Mouse (Mus musculus): ENCODE results near the gene Srrm4. TPM values are rescaled to one million over a fixed set of nuclear protein-coding genes. Genes with fewer than 3 reads are reported as not detected.

Srrm4 gene
- polyA plus RNA-seq, 1 experiment: not detected

DNA sequence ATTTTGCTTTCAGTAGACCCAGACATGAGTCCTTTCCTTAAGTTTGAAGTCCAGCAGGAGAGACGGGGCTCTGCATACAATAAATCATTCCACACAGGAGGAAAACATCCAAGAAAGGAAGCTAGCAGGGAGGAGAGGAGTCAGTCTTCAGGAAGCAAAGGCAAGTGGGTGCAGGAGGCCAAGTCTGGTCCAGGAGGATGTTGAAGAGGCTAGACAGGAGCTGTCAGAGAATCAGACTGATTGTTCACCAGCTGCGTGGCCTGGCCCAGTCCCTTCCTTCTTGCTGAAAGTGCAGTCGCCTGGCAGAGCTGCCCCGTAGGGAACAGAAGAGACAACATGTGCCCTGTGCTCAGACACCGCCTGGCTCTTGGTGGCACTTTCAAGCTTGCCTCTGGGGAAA is 100.8 kb downstream of the Srrm4 start:
- peak overlapping the region; percentile 82; the same call in 1 of the 2 replicates for H3K27ac ChIP-seq (ENCODE audit: insufficient read depth, low read depth, low read length)

DNA sequence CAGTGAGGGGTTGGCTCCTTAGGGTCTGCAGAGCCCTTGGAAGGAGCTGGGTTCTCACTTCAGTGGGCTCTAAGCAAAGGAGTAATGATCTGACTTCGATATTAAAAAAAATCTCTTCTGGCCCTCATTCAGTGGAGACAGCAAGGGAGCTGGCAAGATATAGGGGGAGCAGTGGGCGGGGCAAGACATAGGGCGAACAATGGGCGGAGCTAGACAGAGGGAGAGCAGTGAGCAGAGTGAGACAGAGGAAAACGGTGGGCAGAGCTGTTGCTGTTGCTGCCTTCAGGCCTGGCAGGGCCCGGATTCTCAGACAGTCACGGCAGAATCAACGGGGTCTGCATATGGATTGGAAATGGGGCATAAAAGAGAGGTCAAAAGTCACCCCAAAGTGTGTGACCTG is 102.0 kb downstream of the Srrm4 start:
- WGBS: 46% methylated on average over 8 of the region's 8 CpGs
- Histone ChIP-seq H3K4me1 (ENCODE audit: control insufficient read depth, insufficient read depth, low read length) (peaks cover 63% of the 10 kb centered on the region), H3K4me3 (ENCODE audit: insufficient read depth, low read depth, low read length) (no peak overlapping the region), H3K27ac (ENCODE audit: insufficient read depth, low read depth, low read length) (no peak overlapping the region)
- TF ChIP-seq CTCF (IDR thresholded peaks at IDR 0.05; ENCODE audit: insufficient read depth, low read depth, low read length) (no peak), POLR2A (IDR thresholded peaks at IDR 0.05; ENCODE audit: insufficient read depth, low read depth, low read length) (no peak)

More for the DNA sequence above, 100.8 kb downstream of the Srrm4 start:
- no peak overlapping the region for H3K4me3 ChIP-seq (ENCODE audit: insufficient read depth, low read depth, low read length)
- 46% methylated on average over 5 of the region's 5 CpGs for WGBS
- TF ChIP-seq POLR2A (IDR thresholded peaks at IDR 0.05; ENCODE audit: insufficient read depth, low read depth, low read length) (no peak), CTCF (IDR thresholded peaks at IDR 0.05; ENCODE audit: insufficient read depth, low read depth, low read length) (no peak)
- H3K4me1 ChIP-seq (ENCODE audit: control insufficient read depth, insufficient read depth, low read length): peaks cover 60% of the 10 kb centered on the region

DNA sequence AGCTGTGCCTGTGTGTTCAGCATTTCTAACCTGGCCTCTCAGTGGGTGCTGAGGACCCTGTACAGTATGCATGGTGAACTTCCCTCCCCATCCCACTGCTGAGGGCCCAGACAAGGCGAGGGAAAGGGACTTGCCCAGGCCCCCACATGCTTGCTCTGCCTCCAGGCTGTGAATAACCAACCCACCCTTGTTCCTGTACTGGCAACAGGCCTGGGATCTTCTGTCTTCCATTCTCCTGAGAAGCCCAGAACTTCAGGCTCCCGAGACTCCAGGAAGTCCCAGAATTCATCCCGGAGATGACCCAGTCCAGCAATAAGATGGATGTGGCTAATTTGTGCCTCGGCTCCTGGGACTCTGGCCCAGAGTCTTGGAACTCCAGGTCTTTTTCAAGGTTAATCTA is 105.5 kb downstream of the Srrm4 start:
- Histone ChIP-seq H3K27ac (ENCODE audit: insufficient read depth, low read depth, low read length) (no peak overlapping the region), H3K4me3 (ENCODE audit: insufficient read depth, low read depth, low read length) (no peak overlapping the region), H3K4me1 (ENCODE audit: control insufficient read depth, insufficient read depth, low read length) (peaks cover 50% of the 10 kb centered on the region)
- TF ChIP-seq CTCF (IDR thresholded peaks at IDR 0.05; ENCODE audit: insufficient read depth, low read depth, low read length) (no peak), POLR2A (IDR thresholded peaks at IDR 0.05; ENCODE audit: insufficient read depth, low read depth, low read length) (no peak)
- WGBS: 70% methylated on average over 4 of the region's 4 CpGs

DNA sequence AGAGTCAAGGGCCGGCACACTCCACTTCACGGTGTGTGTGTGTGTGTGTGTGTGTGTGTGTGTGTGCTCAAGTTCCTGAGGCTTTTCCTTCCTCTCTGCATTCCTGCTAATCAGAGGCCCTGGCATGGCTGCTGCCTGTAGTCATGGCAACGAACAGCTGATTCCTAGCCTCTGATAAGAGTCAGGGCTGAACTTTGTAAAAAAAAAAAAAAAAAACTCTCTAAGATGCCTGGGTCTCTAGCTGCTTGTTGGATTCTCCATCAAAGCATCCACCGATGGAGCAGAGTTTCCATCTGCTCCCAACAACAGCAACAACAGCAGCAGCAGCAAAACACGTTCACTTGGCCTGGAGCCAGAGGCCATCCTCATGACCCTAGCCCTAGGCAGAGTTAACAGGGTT is 106.5 kb downstream of the Srrm4 start:
- H3K4me3 ChIP-seq (ENCODE audit: insufficient read depth, low read depth, low read length): no peak overlapping the region
- no peak for TF ChIP-seq POLR2A (IDR thresholded peaks at IDR 0.05; ENCODE audit: insufficient read depth, low read depth, low read length)
- TF ChIP-seq CTCF (IDR thresholded peaks at IDR 0.05; ENCODE audit: insufficient read depth, low read depth, low read length): no peak
- H3K4me1 ChIP-seq (ENCODE audit: control insufficient read depth, insufficient read depth, low read length): peaks cover 42% of the 10 kb centered on the region
- WGBS: 8% methylated on average over 5 of the region's 5 CpGs
- H3K27ac ChIP-seq (ENCODE audit: insufficient read depth, low read depth, low read length): no peak overlapping the region

DNA sequence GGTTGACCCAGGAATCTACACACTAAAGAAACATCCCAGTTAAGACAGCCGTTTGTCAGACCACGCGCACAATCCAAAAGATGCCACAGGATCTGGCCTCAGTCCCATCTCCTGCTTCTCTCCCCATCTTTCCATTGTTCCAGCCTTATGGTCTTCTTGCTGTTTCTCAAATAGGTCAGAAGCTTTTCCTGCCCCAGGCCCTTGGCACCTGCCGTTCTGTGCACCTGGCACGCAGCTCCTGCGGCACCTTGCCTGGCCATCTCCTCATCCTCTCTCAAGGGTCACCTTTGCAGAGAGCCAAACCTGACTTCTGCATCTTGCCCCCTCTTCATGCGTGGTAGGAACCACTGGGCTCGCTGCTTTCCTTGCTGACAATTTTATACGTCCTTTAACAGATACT is 107.4 kb downstream of the Srrm4 start:
- 86% methylated on average over 9 of the region's 9 CpGs for WGBS
- H3K27ac ChIP-seq (ENCODE audit: insufficient read depth, low read depth, low read length): no peak overlapping the region
- TF ChIP-seq CTCF (IDR thresholded peaks at IDR 0.05; ENCODE audit: insufficient read depth, low read depth, low read length) (no peak), POLR2A (IDR thresholded peaks at IDR 0.05; ENCODE audit: insufficient read depth, low read depth, low read length) (no peak)
- H3K4me1 ChIP-seq (ENCODE audit: control insufficient read depth, insufficient read depth, low read length): peaks cover 37% of the 10 kb centered on the region
- H3K4me3 ChIP-seq (ENCODE audit: insufficient read depth, low read depth, low read length): no peak overlapping the region

DNA sequence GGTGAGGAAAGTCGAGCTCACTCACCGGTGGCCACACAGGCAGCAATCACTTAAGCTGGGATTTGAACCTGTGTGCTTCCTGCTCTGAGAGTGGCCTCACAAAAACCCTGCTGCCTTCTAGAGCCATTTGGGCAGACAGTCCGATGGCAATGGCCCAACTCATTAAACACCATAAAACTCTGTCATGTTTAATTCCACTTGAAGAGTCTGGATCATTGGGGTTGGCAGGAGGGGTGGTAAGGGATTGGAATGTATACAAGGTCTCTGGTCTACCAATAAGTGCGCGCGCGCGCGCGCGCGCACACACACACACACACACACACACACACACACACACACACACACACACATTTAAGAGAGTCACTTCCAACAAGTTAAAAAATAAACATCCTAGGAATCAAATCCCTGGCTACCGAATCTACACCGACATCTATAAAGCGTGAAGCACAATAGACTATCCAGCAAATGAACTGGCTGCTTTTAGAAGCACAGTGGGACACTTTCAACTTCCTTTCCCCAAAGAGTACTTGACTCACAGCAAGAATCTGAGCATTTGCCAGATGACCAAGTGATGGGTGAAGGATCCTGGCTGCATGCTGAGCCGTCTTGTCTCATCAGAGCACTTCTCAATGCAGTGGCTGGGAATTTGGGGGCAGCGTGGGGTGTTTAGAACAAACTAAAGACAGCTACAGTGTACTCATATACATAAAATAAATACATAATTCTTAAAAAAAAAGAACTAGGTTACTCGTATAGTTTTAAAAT is 112.8 kb downstream of the Srrm4 start:
- H3K4me3 ChIP-seq (ENCODE audit: insufficient read depth, low read depth, low read length): no peak overlapping the region
- TF ChIP-seq CTCF (IDR thresholded peaks at IDR 0.05; ENCODE audit: insufficient read depth, low read depth, low read length) (no peak), POLR2A (IDR thresholded peaks at IDR 0.05; ENCODE audit: insufficient read depth, low read depth, low read length) (no peak)
- WGBS: 73% methylated on average over 18 of the region's 18 CpGs
- H3K4me1 ChIP-seq (ENCODE audit: control insufficient read depth, insufficient read depth, low read length): peaks cover 8% of the 10 kb centered on the region; the same call in 1 of the 2 replicates
- H3K27ac ChIP-seq (ENCODE audit: insufficient read depth, low read depth, low read length): no peak overlapping the region

DNA sequence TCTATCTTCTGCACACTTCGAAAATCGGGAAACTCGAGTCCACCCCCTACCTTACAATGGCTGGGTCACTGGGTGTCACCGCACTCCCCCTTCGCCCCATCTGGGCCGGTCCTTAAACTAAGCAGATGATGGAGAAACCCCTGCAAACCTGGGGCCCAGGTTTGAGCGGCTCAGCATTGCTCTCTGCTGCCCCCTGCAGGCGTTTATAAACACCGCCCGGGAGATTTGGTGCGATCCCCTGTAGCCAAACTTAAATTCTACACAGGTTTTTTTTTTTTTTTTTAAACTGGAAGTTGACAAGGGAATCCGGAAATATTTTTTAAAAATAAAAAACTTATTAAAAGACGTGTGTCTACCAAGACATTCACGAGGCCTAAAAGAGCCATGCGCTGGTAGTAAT is 115.6 kb downstream of the Srrm4 start:
- H3K4me1 ChIP-seq (ENCODE audit: control insufficient read depth, insufficient read depth, low read length): no peaks in the 10 kb centered on the region; the same call in 1 of the 2 replicates
- no peak overlapping the region for H3K27ac ChIP-seq (ENCODE audit: insufficient read depth, low read depth, low read length)
- TF ChIP-seq POLR2A (IDR thresholded peaks at IDR 0.05; ENCODE audit: insufficient read depth, low read depth, low read length) (no peak), CTCF (IDR thresholded peaks at IDR 0.05; ENCODE audit: insufficient read depth, low read depth, low read length) (peak; percentile 83)
- WGBS: 19% methylated on average over 15 of the region's 15 CpGs
- H3K4me3 ChIP-seq (ENCODE audit: insufficient read depth, low read depth, low read length): no peak overlapping the region

DNA sequence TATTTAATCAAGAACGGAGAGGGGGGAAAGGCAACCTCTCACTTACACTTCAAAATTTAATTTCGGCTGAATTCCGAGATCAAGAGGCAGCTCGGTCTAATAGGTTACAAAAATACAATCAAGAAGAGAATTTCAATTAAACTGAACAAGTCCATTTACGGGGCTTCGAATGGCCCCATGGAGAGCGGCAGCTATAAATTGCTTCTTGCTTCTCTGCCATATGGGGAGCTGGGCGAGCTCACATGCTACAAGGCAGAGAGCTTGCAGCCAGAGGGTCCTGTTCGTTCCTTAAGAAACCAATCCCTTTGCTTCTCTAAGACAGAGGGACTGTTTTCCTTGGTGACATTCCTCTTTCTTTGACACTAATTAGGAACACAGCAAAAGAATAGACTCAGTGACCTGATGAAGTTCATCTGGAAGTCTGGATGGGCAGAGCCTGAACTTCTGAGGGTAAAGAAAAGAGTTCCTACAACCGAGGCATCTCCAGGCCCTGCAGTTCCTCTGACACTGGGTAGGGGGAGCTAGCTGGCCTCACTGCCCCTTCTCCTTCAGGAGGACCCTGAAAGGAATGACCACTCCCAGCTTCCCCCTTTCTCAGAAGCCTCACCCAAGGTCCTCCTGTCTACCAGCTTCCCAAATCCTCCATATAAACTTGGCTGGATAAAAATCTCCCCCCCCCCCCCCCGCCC is 130.1 kb downstream of the Srrm4 start:
- TF ChIP-seq POLR2A (IDR thresholded peaks at IDR 0.05; ENCODE audit: insufficient read depth, low read depth, low read length) (no peak), CTCF (IDR thresholded peaks at IDR 0.05; ENCODE audit: insufficient read depth, low read depth, low read length) (peak; percentile 39; the same call in 1 of the 2 replicates)
- 56% methylated on average over 11 of the region's 11 CpGs for WGBS
- no peak overlapping the region for H3K4me3 ChIP-seq (ENCODE audit: insufficient read depth, low read depth, low read length)

DNA sequence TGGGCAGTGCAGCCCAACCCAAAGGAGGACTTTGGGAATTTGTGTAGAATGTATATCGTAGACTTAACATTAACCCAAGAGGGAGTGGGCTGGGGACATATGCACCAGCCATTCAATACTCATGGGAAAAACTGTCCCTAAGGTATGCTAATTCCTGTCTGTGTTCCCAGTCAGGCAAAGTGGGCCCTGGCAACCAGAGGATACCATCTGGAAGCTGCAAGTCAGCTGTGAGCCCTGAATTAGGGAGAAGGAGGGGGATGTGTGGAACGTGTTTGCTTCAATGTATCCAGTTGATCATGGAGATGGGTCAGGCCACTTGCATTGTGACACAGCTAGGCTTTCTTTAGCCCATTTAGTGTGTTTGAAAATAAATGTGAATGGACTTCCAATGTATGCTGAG is 131.6 kb downstream of the Srrm4 start:
- no peak for TF ChIP-seq POLR2A (IDR thresholded peaks at IDR 0.05; ENCODE audit: insufficient read depth, low read depth, low read length)
- TF ChIP-seq CTCF (IDR thresholded peaks at IDR 0.05; ENCODE audit: insufficient read depth, low read depth, low read length): no peak
- H3K27ac ChIP-seq (ENCODE audit: insufficient read depth, low read depth, low read length): no peak overlapping the region
- H3K4me3 ChIP-seq (ENCODE audit: insufficient read depth, low read depth, low read length): no peak overlapping the region
- no peaks in the 10 kb centered on the region for H3K4me1 ChIP-seq (ENCODE audit: control insufficient read depth, insufficient read depth, low read length)
- WGBS: 67% methylated on average over 2 of the region's 2 CpGs

More for the DNA sequence above, 130.1 kb downstream of the Srrm4 start:
- H3K4me1 ChIP-seq (ENCODE audit: control insufficient read depth, insufficient read depth, low read length): no peaks in the 10 kb centered on the region
- no peak overlapping the region for H3K27ac ChIP-seq (ENCODE audit: insufficient read depth, low read depth, low read length)
